Mouse (Mus musculus) CH12.LX (cell line): ENCODE measurements at regions not wholly inside any gene's neighbourhood (a gene's known extent, or its start where the extent isn't known, plus 50 kb on each side); places are given as distances from the start of the nearest gene placed in this dataset.

Experiments used
- CTCF ChIP-seq, 2 experiments: IDR thresholded peaks in 1 of 2; conservative IDR thresholded peaks in 1 of 2; 2 replicates each; pipeline ENCODE4 v1.5.1; 2011 to 2012; ENCODE audit warnings: low read depth in 2 of 2, low read length in 2 of 2, improper control_type of control experiment in 1 of 2, inconsistent platforms in 1 of 2, mild to moderate bottlenecking in 1 of 2, moderate library complexity in 1 of 2
- HCFC1 ChIP-seq: IDR thresholded peaks from 2 replicates; pipeline ENCODE4 v1.6.1; 2012; ENCODE audit warnings: low read depth, mild to moderate bottlenecking, inconsistent platforms, low read length, improper control_type of control experiment
- MAFK ChIP-seq: IDR thresholded peaks from 2 replicates; pipeline ENCODE4 v1.6.1; 2011; ENCODE audit warnings: low read length, improper control_type of control experiment; ENCODE audit not compliant: insufficient replicate concordance
- MAX ChIP-seq: IDR thresholded peaks from 2 replicates; pipeline ENCODE4 v1.6.1; 2011; ENCODE audit warnings: low read length, improper control_type of control experiment
- MEF2A ChIP-seq: IDR thresholded peaks from 2 replicates; pipeline ENCODE4 v1.6.1; 2014; ENCODE audit warnings: low read depth, mild to moderate bottlenecking, inconsistent platforms, low read length, improper control_type of control experiment, borderline replicate concordance
- POLR2A ChIP-seq: IDR thresholded peaks from 2 replicates; pipeline ENCODE4 v1.6.1; 2011; ENCODE audit warnings: low read depth, mild to moderate bottlenecking, improper control_type of control experiment, low read length
- SMC3 ChIP-seq: IDR thresholded peaks from 2 replicates; pipeline ENCODE4 v1.6.1; 2011; ENCODE audit warnings: low read depth, low read length, improper control_type of control experiment
- UBTF ChIP-seq: IDR thresholded peaks from 2 replicates; pipeline ENCODE4 v1.6.1; 2012; ENCODE audit warnings: low read depth, mild to moderate bottlenecking, inconsistent platforms, low read length, improper control_type of control experiment, moderate library complexity
- ZNF384 ChIP-seq: IDR thresholded peaks from 2 replicates; pipeline ENCODE4 v1.6.1; 2012; ENCODE audit warnings: low read depth, low read length, improper control_type of control experiment, inconsistent platforms

- TF ChIP-seq MAX (no peak), MAFK (no peak), UBTF (no peak), MEF2A (no peak), HCFC1 (no peak), SMC3 (no peak), ZNF384 (no peak), CTCF (conservative IDR thresholded peaks at IDR 0.05 in 1 of 2, IDR thresholded peaks at IDR 0.05 in 1 of 2; ENCODE audit: low read depth in 2 of 2, low read length in 2 of 2) (no peak), POLR2A (no peak)
Measured at GRCm38 (mm10) chr6:31097254-31097653, 138.4 kb upstream of the Klf14 start.
